8 mouse cellular contexts compared by ENCODE assay signal in the genomic region with DNA sequence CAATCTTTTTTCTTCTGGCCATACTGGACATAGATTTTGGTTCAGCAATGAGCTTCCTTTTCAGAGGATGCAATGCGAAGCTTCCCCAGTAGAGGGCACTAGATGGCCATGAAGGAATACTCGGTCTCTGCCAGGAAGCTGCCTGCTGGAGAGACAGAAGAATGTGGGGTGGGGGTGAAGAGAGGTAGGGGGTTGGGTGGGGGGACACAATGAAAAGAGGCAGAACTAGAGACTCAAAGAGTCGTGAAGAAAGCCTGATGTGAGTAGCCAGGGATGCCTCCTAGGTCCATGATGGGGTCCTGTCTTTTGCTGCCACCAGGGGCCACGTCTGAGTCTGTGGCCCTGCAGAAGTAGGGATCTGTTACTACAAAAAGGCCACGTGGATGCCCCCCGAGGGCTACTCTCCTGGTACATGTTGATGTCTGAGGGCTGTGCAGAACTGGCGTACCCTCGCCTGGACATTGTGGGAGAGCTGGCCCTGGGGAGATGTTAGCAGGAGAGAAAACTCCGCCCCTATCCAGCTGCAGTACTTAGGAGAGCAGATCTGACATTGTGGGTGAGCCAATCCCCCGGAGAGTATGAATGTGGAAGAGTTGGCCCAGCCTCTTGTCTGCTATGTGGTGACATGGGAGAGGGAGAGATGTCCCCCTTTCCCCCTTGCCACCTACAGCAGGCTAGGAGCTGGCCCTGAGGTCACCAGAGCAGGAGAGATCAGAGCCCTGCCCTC. TPM values are rescaled to one million over a fixed set of nuclear protein-coding genes. Genes with fewer than 3 reads are reported as not detected.
DNase-seq lines count a peak whose midpoint lies in the region; ATAC-seq and TF ChIP-seq lines count a peak whose summit lies in the region.

No protein-coding gene starts in this region.

- 47% methylated on average over 10 of the region's 10 CpGs for WGBS in spleen, adult 2 months
- WGBS in kidney, adult 2 months, result 39% methylated on average over 10 of the region's 10 CpGs
- WGBS in midbrain, embryonic 13.5 days, result 32% methylated on average over 10 of the region's 10 CpGs

- H3K27me3 ChIP-seq in spleen, adult 2 months (ENCODE audit: control insufficient read depth, insufficient read depth, low read length), result no peaks in the 10 kb centered on the region
- H3K27me3 ChIP-seq in kidney, adult 2 months (replicated peaks; ENCODE audit: control insufficient read depth, insufficient read depth, low read length), result no peaks in the 10 kb centered on the region
- no peaks in the 10 kb centered on the region for H3K27me3 ChIP-seq in midbrain, embryonic 13.5 days

- no peaks in the 10 kb centered on the region for H3K9me3 ChIP-seq in midbrain, embryonic 13.5 days

- H3K4me1 ChIP-seq in spleen, adult 2 months (ENCODE audit: control insufficient read depth, insufficient read depth, insufficient read length), result 0 out of 2 replicates have a peak, but pooled peaks cover 4% of the 10 kb centered on the region
- no peaks in the 10 kb centered on the region for H3K4me1 ChIP-seq in kidney, adult 2 months (ENCODE audit: control insufficient read depth, insufficient read depth, low read length)
- H3K4me1 ChIP-seq in midbrain, embryonic 13.5 days (replicated peaks), result 0 out of 2 replicates have a peak, but pooled peaks cover 5% of the 10 kb centered on the region

- H3K4me2 ChIP-seq in midbrain, embryonic 13.5 days (replicated peaks), result no peak overlapping the region

- peak in 1 of 2 experiments; percentile 45 for DNase-seq in spleen, adult 2 months (ENCODE audit: low read depth in 1 of 2, low spot score in 2 of 2)
- DNase-seq in spleen, adult 12 weeks (ENCODE audit: low spot score), result no peak
- DNase-seq in embryo, embryonic 10 days (ENCODE audit: low spot score), result peak; percentile 87
- DNase-seq in kidney, adult 2 months, result peak; percentile 73
- peak; percentile 73 to 81 for DNase-seq in left cerebral cortex, postnatal 36 days (ENCODE audit: low spot score in 2 of 2)
- DNase-seq in spleen, postnatal 4 days (ENCODE audit: low spot score in 2 of 2), result peak; percentile 50 to 83

- H3K27ac ChIP-seq in spleen, adult 2 months (ENCODE audit: insufficient read depth, low read length), result no peak overlapping the region
- H3K27ac ChIP-seq in kidney, adult 2 months (ENCODE audit: insufficient read depth, low read depth, low read length), result no peak overlapping the region
- H3K27ac ChIP-seq in midbrain, embryonic 13.5 days, result no peak overlapping the region

- ATAC-seq in granulocyte monocyte progenitor cell, adult 5-6 weeks (replicated peaks; ENCODE audit: poor library complexity, severe bottlenecking), result peak; percentile 69
- ATAC-seq in midbrain, embryonic 13.5 days, result peak; percentile 83

- TF ChIP-seq CTCF in spleen, adult 2 months (IDR thresholded peaks at IDR 0.05; ENCODE audit: extremely low read depth, insufficient read depth, insufficient read length, insufficient replicate concordance), result peak; percentile 44; the same call in 1 of the 2 replicates
- TF ChIP-seq CTCF in kidney, adult 2 months (conservative IDR thresholded peaks at IDR 0.05; ENCODE audit: insufficient read depth, insufficient read length, low read depth, low read length), result peak; percentile 84

- TF ChIP-seq POLR2A in spleen, adult 2 months (IDR thresholded peaks at IDR 0.05; ENCODE audit: low read depth, low read length), result no peak
- TF ChIP-seq POLR2A in kidney, adult 2 months (IDR thresholded peaks at IDR 0.05; ENCODE audit: low read depth, low read length), result no peak

- intact Hi-C loops in left cerebral cortex, postnatal 36 days (cut with DNase I), result loop anchor here (2.0 to 10.0 kb wide), 4 partner anchors 104 to 472 kb away; no protein-coding TSS in a partner anchor

- H3K9ac ChIP-seq in midbrain, embryonic 13.5 days (replicated peaks), result no peak overlapping the region

- H3K36me3 ChIP-seq in spleen, adult 2 months (ENCODE audit: control insufficient read depth, insufficient read depth, low read length), result no peaks in the 10 kb centered on the region
- H3K36me3 ChIP-seq in kidney, adult 2 months (ENCODE audit: control insufficient read depth, insufficient read depth, low read length), result no peaks in the 10 kb centered on the region
- no peaks in the 10 kb centered on the region for H3K36me3 ChIP-seq in midbrain, embryonic 13.5 days

- no peak overlapping the region for H3K4me3 ChIP-seq in spleen, adult 2 months (ENCODE audit: extremely low read depth, insufficient read depth, insufficient read length)
- H3K4me3 ChIP-seq in kidney, adult 2 months (ENCODE audit: insufficient read depth, low read depth, low read length), result no peak overlapping the region
- no peak overlapping the region for H3K4me3 ChIP-seq in midbrain, embryonic 13.5 days (replicated peaks)

RNA-seq across cellular contexts. Expression of gene Bace2, which starts 43.4 kb away (rescaled TPM):
- polyA plus RNA-seq in spleen, adult 2 months (2012; rRNA removed), result 2.4 and 2.5 TPM in 2 replicates
- total RNA-seq in granulocyte monocyte progenitor cell, adult 5-6 weeks (2014; fragmentation: Nextera tagmentation), result not detected in 2 replicates
- total RNA-seq in granulocyte monocyte progenitor cell, adult 5-6 weeks (2017), result not detected in 2 replicates
- polyA plus RNA-seq in kidney, adult 2 months (2012; rRNA removed), result 1.6 and 1.7 TPM in 2 replicates
- total RNA-seq in left cerebral cortex, postnatal 36 days (2021), result 10 to 100 TPM in 1 of 2 experiments, 1 to 10 TPM in 1; 3.6 to 10.9 TPM
- polyA plus RNA-seq in midbrain, embryonic 13.5 days (2015; fragmentation: Nextera tagmentation; extraction: Ambion mirVana), result 2.1 and 2.3 TPM in 2 replicates
